Mouse (Mus musculus): Measurements from ENCODE around the gene Cog5. TPM values are rescaled to one million over a fixed set of nuclear protein-coding genes. Genes with fewer than 3 reads are reported as not detected.
"Not testable (repeated sequence)": the region's sequence is repeated elsewhere in the genome, so short reads cannot be mapped to it uniquely, and the experiment has no call there.

Gene Cog5
- total RNA-seq (2021), result 10 to 100 TPM; 20.1 to 22.6 TPM
- long read RNA-seq, experiment 1, partial matches to known transcripts, result 4 of 7 reads
- long read RNA-seq, experiment 1, other reads (novel, unspliced or antisense), result 3 of 7 reads
- long read RNA-seq, experiment 2, partial matches to known transcripts, result 2 of 12 reads
- long read RNA-seq, experiment 2, other reads (novel, unspliced or antisense), result 6 of 12 reads

- intact Hi-C loops (cut with DNase I; ENCODE audit: low total_unique reads), result loop anchor here (10.0 kb wide), 1 partner anchor 150 kb away; no protein-coding TSS in a partner anchor
- peak; percentile 93 for DNase-seq
These were observed at the start of gene Cog5, which contains the start of gene Dus4l for GRCm38 (mm10) chr12:31654197-31654964. TSS of gene Cog5 (plus strand) at chr12:31654869. TSS of gene Dus4l (minus strand) at chr12:31654826.

GRCm38 (mm10) chr12:31604894-31605293, 49.8 kb upstream of the Cog5 start:
- intact Hi-C loops (cut with DNase I; ENCODE audit: low total_unique reads), result no loop called here
- DNase-seq, result no peak

DNA sequence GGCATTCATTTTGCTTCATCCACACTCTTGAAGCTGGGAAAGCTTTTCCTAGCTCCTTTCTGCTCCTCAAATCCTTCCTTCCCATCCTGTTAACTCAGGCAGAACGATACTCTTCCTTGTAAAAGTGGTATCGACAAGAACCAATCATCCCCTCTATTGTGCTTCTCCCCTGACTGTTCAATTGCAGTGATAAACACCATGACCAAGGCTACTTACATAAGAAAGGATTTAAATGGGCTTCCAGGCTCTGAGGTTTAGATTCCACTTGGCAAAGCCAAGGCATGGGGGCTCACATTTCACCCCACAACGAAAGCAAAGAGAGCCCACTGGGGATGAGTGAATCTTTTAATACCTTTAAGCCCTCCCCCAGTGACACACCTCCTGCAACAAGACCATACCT, 46.5 kb upstream of the Cog5 start:
- intact Hi-C loops (cut with DNase I; ENCODE audit: low total_unique reads), result no loop called here

DNA sequence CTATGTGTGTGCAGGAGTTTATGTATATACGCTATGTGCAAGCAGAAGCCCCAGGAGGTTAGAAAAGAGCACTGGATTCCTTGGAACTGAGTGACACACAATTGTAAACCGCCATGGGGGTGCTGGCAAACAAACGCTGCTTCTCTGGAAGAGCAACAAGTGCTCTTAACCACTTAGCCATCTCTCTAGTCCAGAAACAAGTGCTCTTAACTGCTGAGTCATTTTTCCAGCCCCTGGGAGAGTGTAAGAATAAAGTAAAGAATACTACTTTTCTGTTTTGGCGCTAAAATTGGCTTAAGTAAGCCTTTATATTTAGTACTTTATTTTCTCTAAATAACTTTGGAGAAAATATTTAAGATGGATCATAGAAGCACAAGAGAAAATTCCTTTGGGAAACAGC, 41.3 kb upstream of the Cog5 start:
- intact Hi-C loops (cut with DNase I; ENCODE audit: low total_unique reads), result no loop called here
- no peak for DNase-seq

More for the DNA sequence above, 46.5 kb upstream of the Cog5 start:
- DNase-seq, result no peak

DNA sequence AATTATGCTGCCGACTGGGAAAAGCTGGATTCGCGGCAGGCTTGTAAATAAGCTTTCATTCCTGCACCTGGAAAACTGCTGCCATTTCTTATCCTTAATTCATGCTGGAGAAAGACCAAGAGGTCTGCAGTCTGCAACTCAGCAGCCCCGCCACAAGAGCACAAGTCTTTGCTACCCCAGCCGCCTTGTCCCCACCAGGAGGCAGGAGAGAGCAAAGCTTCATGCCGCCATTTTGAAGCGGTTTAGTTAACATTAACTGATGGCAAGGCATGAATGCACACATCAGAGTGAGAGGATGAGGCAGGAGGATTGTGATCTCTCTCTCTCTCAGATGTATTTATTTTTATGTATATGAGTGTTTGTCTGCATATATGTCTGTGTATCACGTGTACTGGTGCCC, 34.6 kb upstream of the Cog5 start:
- intact Hi-C loops (cut with DNase I; ENCODE audit: low total_unique reads), result no loop called here
- DNase-seq, result no peak

DNA sequence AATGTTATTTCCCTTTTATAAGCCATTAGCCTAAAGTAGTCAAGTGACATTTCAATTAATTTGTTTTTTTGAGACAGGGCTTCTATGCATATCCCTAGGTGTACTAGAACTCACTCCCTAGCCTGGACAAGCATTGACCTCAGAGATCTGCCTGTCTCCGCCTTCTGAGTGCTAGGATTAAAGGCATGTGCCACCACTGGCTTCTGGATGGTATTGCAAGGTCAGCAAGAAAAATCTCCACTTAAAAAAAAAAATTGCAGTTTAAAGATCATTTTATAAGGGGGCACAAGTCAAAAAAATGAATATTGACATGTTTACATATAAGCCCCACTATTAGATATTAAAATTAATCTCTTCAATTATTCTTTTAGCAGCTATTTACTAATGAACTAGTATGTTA, 29.7 kb upstream of the Cog5 start:
- no peak for DNase-seq
- intact Hi-C loops (cut with DNase I; ENCODE audit: low total_unique reads), result no loop called here

DNA sequence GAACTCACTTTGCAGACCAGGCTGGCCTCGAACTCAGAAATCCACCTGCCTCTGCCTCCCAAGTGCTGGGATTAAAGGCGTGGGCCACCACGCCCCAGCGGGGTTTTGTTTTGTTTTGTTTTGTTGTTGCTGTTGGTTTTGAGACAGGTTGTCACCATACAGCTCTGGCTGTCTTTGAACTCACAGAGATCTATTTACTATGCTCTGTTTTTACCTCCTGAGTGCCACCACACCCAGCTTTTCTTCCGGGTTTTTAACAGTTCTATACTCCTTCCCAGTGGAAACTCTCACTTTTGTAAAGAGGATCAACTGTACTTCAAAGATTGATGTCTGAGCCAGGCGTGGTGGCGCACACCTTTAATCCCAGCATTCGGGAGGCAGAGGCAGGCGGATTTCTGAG, 26.3 kb upstream of the Cog5 start:
- DNase-seq; intact Hi-C loops (cut with DNase I; ENCODE audit: low total_unique reads): not testable (repeated sequence)

DNA sequence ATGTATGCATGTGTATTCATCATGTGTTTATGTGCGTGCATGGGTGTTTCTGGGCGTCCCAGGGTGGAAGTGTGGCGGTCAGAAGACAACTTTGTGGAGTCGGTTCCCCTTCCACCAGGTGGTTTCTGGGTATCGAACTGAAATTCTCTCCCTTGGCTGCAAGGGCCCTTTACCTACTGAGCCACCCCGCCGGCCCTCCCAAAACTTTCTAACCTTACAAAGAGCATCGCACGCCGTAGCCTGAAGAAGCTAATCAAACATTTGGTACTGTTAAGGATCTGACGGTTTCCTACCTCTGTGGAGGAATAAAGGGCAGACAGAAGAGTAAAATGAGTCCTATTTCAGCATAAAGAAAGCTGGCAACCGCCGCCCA, 20.7 kb upstream of the Cog5 start:
- DNase-seq, result no peak
- intact Hi-C loops (cut with DNase I; ENCODE audit: low total_unique reads), result no loop called here

DNA sequence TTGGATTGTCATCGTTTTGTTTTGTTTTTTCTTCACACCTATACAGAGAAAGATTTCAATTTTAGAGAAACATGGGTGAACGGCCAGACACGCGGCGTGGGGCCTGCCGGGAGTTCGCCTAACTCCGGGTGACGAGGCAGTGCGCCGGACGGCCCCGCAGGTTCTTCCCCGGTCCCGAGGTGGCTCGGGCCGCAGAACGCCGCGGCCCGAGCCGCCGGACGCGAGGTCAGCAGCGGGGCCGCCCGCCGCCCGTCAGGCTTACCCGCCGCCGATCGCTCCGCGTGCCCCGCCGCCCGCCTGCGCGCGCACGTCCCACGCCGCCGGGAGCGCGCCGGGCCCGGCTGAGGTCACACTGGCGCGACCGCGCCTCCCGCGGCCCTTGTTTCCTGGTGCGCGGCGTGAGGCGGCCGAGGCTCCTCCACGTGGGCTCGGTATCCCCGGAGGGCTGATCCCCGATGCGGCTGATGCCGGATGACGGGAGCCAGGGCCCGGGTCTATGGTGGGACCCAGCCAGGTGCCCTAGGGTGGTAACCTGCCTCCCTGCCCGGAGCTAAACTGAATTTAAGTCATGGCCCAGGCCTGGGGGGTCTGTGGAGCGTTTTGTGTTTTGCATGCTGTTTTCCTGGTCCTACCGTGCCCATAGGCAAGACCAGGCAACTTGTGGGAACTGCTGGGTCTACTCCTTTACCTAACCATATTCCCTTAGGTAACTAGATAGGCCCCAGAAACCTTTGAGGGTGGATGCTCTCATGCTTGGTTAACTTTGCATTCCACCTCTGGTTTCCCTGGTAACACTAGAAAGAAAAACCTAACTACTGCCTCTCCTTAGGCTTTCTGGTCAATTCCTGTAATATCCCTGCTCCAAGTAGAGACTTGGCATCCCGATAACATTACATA, 20.1 kb upstream of the Cog5 start, which contains the start of gene Bcap29:
Gene Bcap29, minus strand, starts transcription at position 316 of the 897 bp plus-strand sequence.
- intact Hi-C loops (cut with DNase I; ENCODE audit: low total_unique reads), result no loop called here
- DNase-seq, result peak; percentile 84

DNA sequence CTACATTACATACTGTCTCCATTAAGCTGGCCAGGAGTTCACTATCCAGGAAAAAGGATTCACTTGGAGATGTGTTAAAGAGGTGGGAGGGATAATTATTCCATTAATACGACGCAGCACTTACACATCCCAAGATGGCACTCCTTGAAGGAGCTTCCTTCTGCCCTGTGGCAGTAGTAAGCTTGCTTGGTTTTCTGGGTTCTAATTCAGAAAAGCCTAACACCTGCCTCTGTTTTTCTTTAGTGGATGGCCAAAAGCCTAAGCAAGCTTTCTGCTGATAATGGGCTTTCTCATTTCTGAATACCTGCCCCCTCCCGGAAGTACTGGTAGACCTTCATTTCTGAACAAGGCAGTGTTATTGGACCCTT, 19.4 kb upstream of the Cog5 start:
- intact Hi-C loops (cut with DNase I; ENCODE audit: low total_unique reads), result no loop called here
- no peak for DNase-seq

GRCm38 (mm10) chr12:31653611-31654010, 1.1 kb upstream of the Cog5 start:
- DNase-seq, result no peak
- intact Hi-C loops (cut with DNase I; ENCODE audit: low total_unique reads), result loop anchor here (10.0 kb wide), 1 partner anchor 149 kb away; no protein-coding TSS in a partner anchor

GRCm38 (mm10) chr12:31654965-31655477, 352 bp downstream of the Cog5 start:
- intact Hi-C loops (cut with DNase I; ENCODE audit: low total_unique reads), result loop anchor here (10.0 kb wide), 1 partner anchor 150 kb away; no protein-coding TSS in a partner anchor
- DNase-seq, result no peak

- intact Hi-C loops (cut with DNase I; ENCODE audit: low total_unique reads), result loop anchor here (10.0 kb wide), 1 partner anchor 152 kb away; no protein-coding TSS in a partner anchor
These were observed 2.2 kb downstream of the Cog5 start for GRCm38 (mm10) chr12:31656841-31657240.

GRCm38 (mm10) chr12:31665999-31666398, 11.3 kb downstream of the Cog5 start:
- DNase-seq, result no peak
- intact Hi-C loops (cut with DNase I; ENCODE audit: low total_unique reads), result no loop called here

More at GRCm38 (mm10) chr12:31656841-31657240, 2.2 kb downstream of the Cog5 start:
- DNase-seq, result no peak

DNA sequence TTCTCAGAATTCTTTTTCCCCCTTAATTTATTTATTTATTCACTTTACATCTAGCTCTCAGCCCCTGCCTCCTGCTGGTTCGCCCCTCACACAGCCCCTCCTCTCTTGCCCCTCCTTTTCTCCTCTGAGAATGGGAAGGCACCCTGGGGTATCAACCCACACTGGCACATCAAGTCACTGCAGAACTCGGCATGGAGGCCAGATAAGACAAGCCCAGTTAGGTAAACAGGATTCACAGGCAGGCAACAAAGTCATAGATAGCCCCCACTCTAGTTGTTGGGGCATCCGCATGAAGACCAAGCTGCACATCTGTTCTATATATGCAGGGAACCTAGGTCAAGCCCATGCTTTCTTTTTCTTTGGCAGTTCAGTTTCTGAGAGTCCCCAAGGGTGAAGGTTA, 12.5 kb downstream of the Cog5 start:
- intact Hi-C loops (cut with DNase I; ENCODE audit: low total_unique reads), result no loop called here
- no peak for DNase-seq

- DNase-seq, result no peak
- intact Hi-C loops (cut with DNase I; ENCODE audit: low total_unique reads), result no loop called here
These were observed 32.0 kb downstream of the Cog5 start for GRCm38 (mm10) chr12:31686679-31687078.

DNA sequence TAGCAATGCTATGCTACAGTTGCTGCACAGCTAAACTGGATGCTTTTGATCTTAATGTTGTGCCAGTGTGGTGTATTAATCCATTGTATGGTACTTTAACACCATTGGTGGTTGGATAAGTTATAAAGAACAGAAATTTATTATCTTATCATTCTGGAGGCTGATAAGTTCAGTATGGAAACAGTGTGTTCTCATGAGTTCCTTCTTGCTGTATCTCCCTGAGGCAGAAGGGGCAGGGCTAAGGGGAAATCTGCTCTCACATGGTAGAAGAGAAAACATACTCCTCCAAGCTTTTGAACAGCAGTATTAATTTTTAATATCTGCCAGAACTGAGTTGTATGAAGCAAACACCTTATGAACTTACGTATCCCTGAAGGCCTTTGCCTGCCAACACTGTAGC, 38.6 kb downstream of the Cog5 start:
- intact Hi-C loops (cut with DNase I; ENCODE audit: low total_unique reads), result no loop called here
- DNase-seq, result no peak

DNA sequence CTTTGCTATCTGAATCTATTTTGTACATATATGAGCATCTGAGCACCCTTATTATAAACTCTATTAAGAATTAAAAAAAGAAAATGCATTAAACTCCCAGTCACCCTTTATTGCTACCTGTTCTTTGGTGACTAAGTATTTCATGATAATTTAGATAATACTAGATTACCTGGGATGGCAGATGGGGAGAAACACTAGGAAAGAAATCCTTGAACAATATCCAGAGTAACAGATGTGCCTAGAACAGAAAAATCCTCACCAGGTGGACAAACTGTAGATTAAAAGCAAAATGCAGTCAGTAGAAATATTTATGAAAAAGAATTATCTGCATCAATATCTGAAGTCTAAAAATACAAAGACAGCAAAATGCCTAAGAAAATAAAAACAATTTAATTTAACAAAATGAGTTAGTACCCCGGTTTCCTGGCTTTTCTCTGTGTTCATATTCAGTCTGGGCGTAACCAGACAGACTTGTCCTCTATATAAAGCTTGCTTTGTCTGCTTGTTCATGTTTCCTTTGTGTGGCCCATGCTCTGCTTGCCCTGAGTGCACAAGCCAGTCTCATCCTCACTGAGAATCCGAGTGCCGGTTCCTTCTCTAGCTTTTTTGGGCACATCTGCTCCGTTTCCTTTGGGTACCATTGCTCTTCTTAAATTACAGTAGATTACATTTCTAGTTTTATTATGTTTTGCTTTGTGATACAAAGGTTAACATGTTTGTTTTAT, 46.1 kb downstream of the Cog5 start:
- intact Hi-C loops (cut with DNase I; ENCODE audit: low total_unique reads), result no loop called here
- DNase-seq, result no peak

DNA sequence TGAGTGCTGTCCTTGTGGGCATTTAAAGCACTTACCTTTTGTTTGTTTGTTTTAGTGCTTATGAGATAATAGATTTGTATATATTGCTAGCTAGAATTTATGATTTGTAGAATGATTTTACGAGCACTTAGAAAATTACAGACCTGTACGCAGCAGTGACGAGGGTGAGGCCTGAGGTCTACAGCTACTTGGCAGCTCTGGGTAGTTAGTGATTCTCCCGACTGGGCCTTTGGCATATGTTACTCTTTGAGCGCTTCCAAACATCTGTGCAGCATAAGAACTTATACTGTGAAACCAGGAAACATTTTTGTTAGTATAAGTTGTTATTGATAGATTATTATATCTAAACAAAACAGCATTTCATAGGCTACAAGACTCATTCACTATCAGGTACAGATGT, 46.7 kb downstream of the Cog5 start:
- no peak for DNase-seq
- intact Hi-C loops (cut with DNase I; ENCODE audit: low total_unique reads), result no loop called here

Measured in gastrocnemius, postnatal 14 days (tissue).